Mouse (Mus musculus): ENCODE data around the gene Pde8b.

GRCm38 (mm10) chr13:95034094-95034493 lies 216.0 kb downstream of the Pde8b start:
- TF ChIP-seq ZNF384 (IDR thresholded peaks at IDR 0.05; ENCODE audit: low read depth, low read length): no peak
- no peak for TF ChIP-seq ZC3H11A (IDR thresholded peaks at IDR 0.05; ENCODE audit: borderline replicate concordance, low read depth, low read length)
- TF ChIP-seq MAFK (IDR thresholded peaks at IDR 0.05; ENCODE audit: insufficient read depth, low read depth, low read length): no peak
- TF ChIP-seq HCFC1 (IDR thresholded peaks at IDR 0.05; ENCODE audit: borderline replicate concordance, insufficient read depth, low read length): no peak
